Mouse (Mus musculus): ENCODE results near the gene Dysf.

The Dysf gene

GRCm38 (mm10) chr6:84232063-84232760, 223.8 kb downstream of the Dysf start:
- peak in 1 of 2 experiments; percentile 16 for DNase-seq (ENCODE audit: low spot score in 2 of 2)

DNA sequence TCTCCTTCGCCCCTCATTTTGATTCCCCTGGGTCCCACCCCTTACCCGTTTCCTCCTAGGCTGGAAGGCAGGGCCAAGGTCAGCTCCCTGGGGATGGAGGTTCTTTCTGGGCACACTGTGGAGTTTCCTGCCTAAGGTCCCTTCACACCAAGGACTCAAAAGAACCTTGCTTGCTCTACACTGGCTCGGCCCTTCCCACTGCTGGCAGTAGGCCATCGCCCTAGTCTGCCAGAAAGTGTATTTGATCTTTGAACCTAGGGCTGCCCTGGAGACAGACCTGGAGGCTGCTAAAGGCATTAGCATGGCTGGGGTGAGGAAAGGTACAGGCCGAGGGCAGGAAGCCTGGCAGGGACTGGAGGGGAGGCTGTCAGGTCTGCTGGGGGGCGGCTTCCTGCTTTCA, 225.4 kb downstream of the Dysf start:
- DNase-seq (ENCODE audit: low spot score in 2 of 2) = no peak

GRCm38 (mm10) chr6:84235365-84235764, 227.0 kb downstream of the Dysf start:
- no peak for DNase-seq (ENCODE audit: low spot score in 2 of 2)

- DNase-seq (ENCODE audit: low spot score in 2 of 2) = no peak
Observed at GRCm38 (mm10) chr6:84243385-84243784, 235.0 kb downstream of the Dysf start.

DNA sequence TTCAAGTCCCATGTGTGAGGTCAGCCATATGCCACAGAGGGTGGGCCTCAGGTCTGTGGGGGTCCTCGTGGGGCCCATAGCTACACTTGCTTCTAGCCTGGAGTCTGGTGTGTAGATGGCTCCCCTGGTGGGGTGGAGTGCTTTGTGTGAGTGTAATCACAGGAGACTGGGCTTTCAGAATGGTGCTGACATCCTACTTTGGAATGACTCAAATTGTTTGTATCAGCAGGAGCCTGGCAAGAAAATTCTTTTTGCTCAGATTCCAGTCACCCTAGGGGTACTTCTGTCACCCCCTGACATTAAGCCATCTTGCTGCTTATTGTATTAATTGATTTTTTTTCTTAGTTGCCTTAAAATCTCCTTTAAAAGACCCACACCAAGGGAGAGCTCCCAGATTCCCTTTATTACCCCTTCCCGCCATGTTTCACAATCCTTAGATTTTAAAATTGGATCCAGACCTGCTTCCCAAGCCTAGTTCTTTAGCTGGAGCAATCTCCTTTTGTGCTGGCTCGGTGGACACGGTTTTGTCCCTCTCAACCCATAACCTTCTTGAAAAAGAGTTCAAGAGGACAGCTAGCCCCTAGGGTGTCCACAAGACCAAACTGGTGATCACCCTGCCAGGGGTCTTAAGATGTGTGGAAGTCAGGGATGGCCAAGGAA, 237.8 kb downstream of the Dysf start:
- no peak for DNase-seq (ENCODE audit: low spot score in 2 of 2)

GRCm38 (mm10) chr6:84246979-84247378, 238.6 kb downstream of the Dysf start:
- DNase-seq (ENCODE audit: low spot score in 2 of 2) = no peak
